Comparison of ENCODE assay signal across 23 mouse cellular contexts in the genomic region with DNA sequence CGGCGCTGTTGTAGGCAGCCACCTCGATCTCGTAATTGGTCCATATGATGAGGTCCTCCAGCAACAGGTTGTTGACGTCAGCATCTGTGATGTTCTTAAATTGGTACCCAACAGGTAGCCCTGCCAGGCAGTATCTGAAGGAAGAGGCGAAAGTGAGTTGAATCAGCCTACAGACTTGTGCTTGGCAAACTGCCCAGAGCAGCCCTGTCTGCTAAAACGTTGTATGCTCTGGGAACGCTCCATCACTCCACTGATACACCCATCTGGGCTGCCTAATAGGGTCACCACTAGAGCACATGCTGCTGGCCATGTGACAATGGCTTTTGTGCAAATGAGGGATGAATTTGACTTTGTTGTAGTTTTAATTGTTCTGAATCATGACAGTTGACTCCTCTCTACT.
DNase-seq lines count a peak whose midpoint lies in the region; ATAC-seq and TF ChIP-seq lines count a peak whose summit lies in the region.
"Had no signal": no experiment of that assay in that cellular context is flagged by ENCODE, and none has a peak within 500 bp of the region (broad histone marks: within the 10 kb centered on the region; RNA-seq: fewer than 3 reads in every experiment).

No protein-coding gene starts in this region.

- H3K36me3 ChIP-seq in embryonic facial prominence, embryonic 14.5 days (ENCODE audit: control insufficient read depth, insufficient read depth, low read length), result peaks cover 21% of the 10 kb centered on the region; the same call in 1 of the 2 replicates
- H3K36me3 ChIP-seq in embryonic facial prominence, embryonic 10.5 days (replicated peaks), result no peaks in the 10 kb centered on the region; the same call in 1 of the 2 replicates
- peaks cover 6% of the 10 kb centered on the region; the same call in 1 of the 2 replicates for H3K36me3 ChIP-seq in lung, embryonic 14.5 days (ENCODE audit: insufficient read depth)
- H3K36me3 ChIP-seq: forebrain, embryonic 15.5 days; limb, embryonic 12.5 days; liver, embryonic 12.5 days had no signal

- no peaks in the 10 kb centered on the region for H3K27me3 ChIP-seq in embryonic facial prominence, embryonic 14.5 days (replicated peaks; ENCODE audit: control insufficient read depth, insufficient read depth, low read length)
- no peaks in the 10 kb centered on the region; the same call in 1 of the 2 replicates for H3K27me3 ChIP-seq in embryonic facial prominence, embryonic 10.5 days (replicated peaks; ENCODE audit: low read depth, poor library complexity, severe bottlenecking)
- H3K27me3 ChIP-seq in lung, embryonic 14.5 days (ENCODE audit: insufficient read depth, low read length), result no peaks in the 10 kb centered on the region
- H3K27me3 ChIP-seq: embryonic facial prominence, embryonic 12.5 days; hindbrain, embryonic 12.5 days; limb, embryonic 12.5 days; liver, embryonic 12.5 days; midbrain, embryonic 12.5 days had no signal

- WGBS in embryonic facial prominence, embryonic 14.5 days, result 73% methylated on average over 8 of the region's 8 CpGs
- WGBS in embryonic facial prominence, embryonic 10.5 days, result 91% methylated on average over 8 of the region's 8 CpGs
- WGBS in lung, embryonic 14.5 days, result 66% methylated on average over 8 of the region's 8 CpGs
- WGBS in lung, adult 2 months, result 80% methylated on average over 8 of the region's 8 CpGs

- no peaks in the 10 kb centered on the region for H3K4me1 ChIP-seq in embryonic facial prominence, embryonic 14.5 days (ENCODE audit: control insufficient read depth, insufficient read depth, low read length)
- peaks cover 16% of the 10 kb centered on the region for H3K4me1 ChIP-seq in embryonic facial prominence, embryonic 10.5 days
- no peaks in the 10 kb centered on the region for H3K4me1 ChIP-seq in lung, embryonic 14.5 days (ENCODE audit: insufficient read depth)
- no peaks in the 10 kb centered on the region for H3K4me1 ChIP-seq in lung, adult 2 months (ENCODE audit: control insufficient read depth, insufficient read depth, low read length)
- H3K4me1 ChIP-seq: forebrain, embryonic 15.5 days; hindbrain, embryonic 12.5 days; liver, embryonic 12.5 days had no signal

- no peak overlapping the region for H3K9ac ChIP-seq in embryonic facial prominence, embryonic 14.5 days (ENCODE audit: low read depth, low read length)
- no peak overlapping the region for H3K9ac ChIP-seq in lung, embryonic 14.5 days
- H3K9ac ChIP-seq: embryonic facial prominence, embryonic 12.5 days; forebrain, embryonic 15.5 days; hindbrain, embryonic 12.5 days; limb, embryonic 12.5 days; liver, embryonic 12.5 days; midbrain, embryonic 12.5 days had no signal

- no peak overlapping the region for H3K4me2 ChIP-seq in embryonic facial prominence, embryonic 14.5 days (ENCODE audit: low read depth, low read length)
- no peak overlapping the region for H3K4me2 ChIP-seq in lung, embryonic 14.5 days
- H3K4me2 ChIP-seq: embryonic facial prominence, embryonic 12.5 days; forebrain, embryonic 15.5 days; hindbrain, embryonic 12.5 days; limb, embryonic 12.5 days; liver, embryonic 12.5 days; midbrain, embryonic 12.5 days had no signal

- H3K4me3 ChIP-seq in embryonic facial prominence, embryonic 14.5 days (ENCODE audit: low read depth, low read length), result no peak overlapping the region
- no peak overlapping the region for H3K4me3 ChIP-seq in embryonic facial prominence, embryonic 10.5 days
- H3K4me3 ChIP-seq in lung, embryonic 14.5 days (ENCODE audit: low read depth, low read length), result no peak overlapping the region
- H3K4me3 ChIP-seq in lung, adult 2 months (replicated peaks; ENCODE audit: extremely low read depth, low read depth, low read length), result no peak overlapping the region
- H3K4me3 ChIP-seq: embryonic facial prominence, embryonic 12.5 days; erythroblast, embryonic 14.5 days; forebrain, embryonic 15.5 days; gastrocnemius, adult 2 months; hindbrain, embryonic 12.5 days; limb, embryonic 12.5 days; liver, embryonic 12.5 days; midbrain, embryonic 12.5 days had no signal

- no peak overlapping the region for H3K27ac ChIP-seq in embryonic facial prominence, embryonic 14.5 days (replicated peaks; ENCODE audit: low read depth, low read length)
- no peak overlapping the region for H3K27ac ChIP-seq in embryonic facial prominence, embryonic 10.5 days (replicated peaks)
- no peak overlapping the region for H3K27ac ChIP-seq in lung, embryonic 14.5 days (ENCODE audit: low read depth)
- H3K27ac ChIP-seq: embryonic facial prominence, embryonic 12.5 days; forebrain, embryonic 15.5 days; gastrocnemius, adult 2 months; hindbrain, embryonic 12.5 days; kidney, postnatal 0 days; limb, embryonic 12.5 days; liver, embryonic 12.5 days; midbrain, embryonic 12.5 days had no signal

- TF ChIP-seq CTCF in lung, embryonic 14.5 days (IDR thresholded peaks at IDR 0.05; ENCODE audit: low read depth), result no peak
- no peak for TF ChIP-seq CTCF in lung, adult 2 months (IDR thresholded peaks at IDR 0.05; ENCODE audit: insufficient read depth, low read length)
- TF ChIP-seq CTCF in brain, embryonic 14.5 days (IDR thresholded peaks at IDR 0.05; ENCODE audit: borderline replicate concordance, extremely low read depth, insufficient read depth, insufficient read length), result no peak

- DNase-seq in embryonic facial prominence, embryonic 14.5 days (ENCODE audit: low spot score), result peak; percentile 42
- DNase-seq in embryonic facial prominence, embryonic 10.5 days (ENCODE audit: low spot score), result no peak
- peak; percentile 19 for DNase-seq in layer of hippocampus, adult 11-12 months (ENCODE audit: low spot score)
- DNase-seq in layer of hippocampus, postnatal 10 days (ENCODE audit: low spot score in 2 of 2), result no peak
- peak; percentile 58 for DNase-seq in lung, embryonic 14.5 days
- no peak for DNase-seq in lung, adult 2 months
- DNase-seq in brain, embryonic 14.5 days (ENCODE audit: low read depth), result peak; percentile 53
- DNase-seq in embryo, embryonic 11 days, result no peak
- DNase-seq: adrenal gland, postnatal 14 days; cerebellum, adult 9-11 months; gastrocnemius, adult 2 months; kidney, adult 18-20 months; lung, adult 18-20 months; thymus, postnatal 25 days had no signal

- no peak for ATAC-seq in embryonic facial prominence, embryonic 14.5 days (ENCODE audit: low read depth)
- ATAC-seq in lung, embryonic 14.5 days (ENCODE audit: insufficient read depth), result no peak
- ATAC-seq: forebrain, embryonic 15.5 days; inflammation-experienced regulatory T-cells, adult 6 months; liver, embryonic 12.5 days had no signal

- no peaks in the 10 kb centered on the region for H3K9me3 ChIP-seq in embryonic facial prominence, embryonic 14.5 days (ENCODE audit: control insufficient read depth, low read length)
- no peaks in the 10 kb centered on the region for H3K9me3 ChIP-seq in embryonic facial prominence, embryonic 10.5 days
- no peaks in the 10 kb centered on the region for H3K9me3 ChIP-seq in lung, embryonic 14.5 days (ENCODE audit: low read depth, low read length)
- H3K9me3 ChIP-seq: embryonic facial prominence, embryonic 12.5 days; forebrain, embryonic 15.5 days; hindbrain, embryonic 12.5 days; limb, embryonic 12.5 days; liver, embryonic 12.5 days; midbrain, embryonic 12.5 days had no signal

- TF ChIP-seq POLR2A in lung, adult 2 months (IDR thresholded peaks at IDR 0.05; ENCODE audit: borderline replicate concordance, extremely low read depth, low read depth, low read length), result no peak
- TF ChIP-seq POLR2A in brain, embryonic 14.5 days (IDR thresholded peaks at IDR 0.05; ENCODE audit: borderline replicate concordance, extremely low read depth, insufficient read depth, insufficient read length, poor library complexity, severe bottlenecking), result no peak

Comparison
In these comparisons a context has a peak if more than half of its experiments do, and no peak if none do; other contexts are left out.
1. DNase-seq: peak in embryonic facial prominence, embryonic 14.5 days (single experiment), layer of hippocampus, adult 11-12 months (single experiment), lung, embryonic 14.5 days (single experiment) and brain, embryonic 14.5 days (single experiment); none in embryonic facial prominence, embryonic 10.5 days (single experiment), layer of hippocampus, postnatal 10 days (0 of 2), lung, adult 2 months (single experiment) and embryo, embryonic 11 days (single experiment).